Mouse (Mus musculus) heart, adult 2 months (tissue): ENCODE data around the gene Mnat1. TPM values are rescaled to one million over a fixed set of nuclear protein-coding genes. Genes with fewer than 3 reads are reported as not detected.
"Not testable (repeated sequence)": the region's sequence is repeated elsewhere in the genome, so short reads cannot be mapped to it uniquely, and the experiment has no call there.

Experiments used
- DNase-seq, 2 experiments: peaks; one replicate each; pipeline ENCODE4 v3.0.0; 2021
- H3K27ac ChIP-seq: fragments of 200-600 bp; 2 replicates; pipeline ENCODE4 v1.8.1; 2022
- H3K27me3 ChIP-seq: fragments of 200-500 bp; 2 replicates; pipeline ENCODE4 v1.6.1; 2012; ENCODE audit warnings: mild to moderate bottlenecking, low read length, inconsistent platforms, mixed read lengths; ENCODE audit not compliant: control insufficient read depth, insufficient read depth
- H3K36me3 ChIP-seq: fragments of 200-500 bp; 2 replicates; pipeline ENCODE4 v1.6.1; 2012; ENCODE audit warnings: low read length, inconsistent platforms; ENCODE audit not compliant: control insufficient read depth, insufficient read depth
- H3K4me1 ChIP-seq: fragments of 200-500 bp; 2 replicates; pipeline ENCODE4 v1.6.1; 2011; ENCODE audit warnings: low read length; ENCODE audit not compliant: control insufficient read depth, insufficient read depth
- H3K4me3 ChIP-seq: fragments of 200-600 bp; 2 replicates; pipeline ENCODE4 v1.8.1; 2022
- H3K79me2 ChIP-seq: fragments of 200-500 bp; replicated peaks from 2 replicates; pipeline ENCODE4 v1.6.1; 2012; ENCODE audit warnings: mild to moderate bottlenecking, inconsistent platforms, low read length, moderate library complexity, mixed read lengths; ENCODE audit not compliant: control insufficient read depth, insufficient read depth
- H3K9ac ChIP-seq: fragments of 200-500 bp; 2 replicates; pipeline ENCODE4 v1.6.1; 2012; ENCODE audit warnings: low read depth, mild to moderate bottlenecking, control low read depth, inconsistent platforms, low read length, mixed read lengths
- CTCF ChIP-seq: fragments of 200-600 bp; IDR thresholded peaks from 2 replicates; pipeline ENCODE4 v1.8.1; 2022; ENCODE audit warnings: antibody characterized with exemption, mild to moderate bottlenecking, moderate library complexity
- EP300 ChIP-seq: fragments of 200-500 bp; IDR thresholded peaks from 2 replicates; pipeline ENCODE4 v1.6.1; 2011; ENCODE audit warnings: low read depth, low read length, control low read depth; ENCODE audit not compliant: insufficient read depth
- POLR2A ChIP-seq: fragments of 200-500 bp; IDR thresholded peaks from 2 replicates; pipeline ENCODE4 v1.6.1; 2011; ENCODE audit warnings: mild to moderate bottlenecking, low read depth, low read length, control low read depth; ENCODE audit not compliant: insufficient read depth
- WGBS: fragments of 180-500 bp; shearing (Covaris S2); methylation state at CpG from one replicate; pipeline ENCODE4 v1.1.7; 2018; 5-methylcytosine and 5-hydroxymethylcytosine counted together
- intact Hi-C: fragments of 180-260 bp; cut with DNase I; formaldehyde crosslinking; loops from one replicate; pipeline ENCODE4 v1.15.1; 2025
- polyA plus RNA-seq: library from polyadenylated mRNA; depleted of rRNA; stranded (reverse); fragments of >200 nt; gene quantifications from 2 replicates; pipeline ENCODE4 v1.2.3, GENCODE M21; 2012
- total RNA-seq, 2 experiments: library from RNA; stranded (reverse); gene quantifications; 2 replicates each; pipeline ENCODE4 v1.2.3; 2021

Gene Mnat1
- total and polyA plus RNA-seq, 3 experiments, result 5.6 to 16.8 (median 16.3) TPM

DNA sequence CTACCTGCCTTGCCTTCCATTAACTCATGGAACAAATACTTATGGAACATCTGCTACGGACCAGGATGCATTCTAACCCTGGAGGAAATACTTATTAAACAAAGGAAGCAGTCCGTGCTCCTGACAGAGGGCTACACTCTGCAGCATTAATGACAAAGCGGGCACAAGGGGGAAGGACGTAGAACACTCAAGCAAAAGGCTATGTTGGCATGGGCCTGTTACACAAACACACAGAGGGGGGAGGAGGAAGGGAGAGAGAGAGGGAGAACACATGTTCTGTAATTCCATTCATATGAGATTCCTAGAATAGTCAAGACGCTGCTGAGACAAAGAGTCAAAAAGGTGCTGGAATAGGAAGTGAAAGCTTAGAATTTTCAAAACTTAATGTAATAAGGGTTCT is 35.0 kb upstream of the Mnat1 start:
- no peak for DNase-seq
- intact Hi-C loops, result no loop called here
- no peaks in the 10 kb centered on the region for H3K79me2 ChIP-seq
- H3K36me3 ChIP-seq, result no peaks in the 10 kb centered on the region; the same call in 1 of the 2 replicates
- WGBS, result 52% methylated on average over 5 of the region's 5 CpGs
- no peaks in the 10 kb centered on the region for H3K4me1 ChIP-seq
- no peak overlapping the region for H3K27ac ChIP-seq
- H3K4me3 ChIP-seq, result no peak overlapping the region
- H3K27me3 ChIP-seq, result no peaks in the 10 kb centered on the region
- no peak overlapping the region for H3K9ac ChIP-seq
- TF ChIP-seq POLR2A (no peak), EP300 (no peak), CTCF (no peak)

- WGBS, result 57% methylated on average over 5 of the region's 5 CpGs
- Histone ChIP-seq H3K9ac (no peak overlapping the region), H3K4me1 (no peaks in the 10 kb centered on the region; the same call in 1 of the 2 replicates), H3K36me3 (no peaks in the 10 kb centered on the region; the same call in 1 of the 2 replicates), H3K27ac (no peak overlapping the region), H3K27me3 (no peaks in the 10 kb centered on the region), H3K4me3 (no peak overlapping the region), H3K79me2 (no peaks in the 10 kb centered on the region)
- intact Hi-C loops, result no loop called here
- DNase-seq, result no peak
- TF ChIP-seq EP300 (no peak), POLR2A (no peak), CTCF (no peak)
Measured at GRCm38 (mm10) chr12:73088911-73089310, 34.6 kb upstream of the Mnat1 start.

DNA sequence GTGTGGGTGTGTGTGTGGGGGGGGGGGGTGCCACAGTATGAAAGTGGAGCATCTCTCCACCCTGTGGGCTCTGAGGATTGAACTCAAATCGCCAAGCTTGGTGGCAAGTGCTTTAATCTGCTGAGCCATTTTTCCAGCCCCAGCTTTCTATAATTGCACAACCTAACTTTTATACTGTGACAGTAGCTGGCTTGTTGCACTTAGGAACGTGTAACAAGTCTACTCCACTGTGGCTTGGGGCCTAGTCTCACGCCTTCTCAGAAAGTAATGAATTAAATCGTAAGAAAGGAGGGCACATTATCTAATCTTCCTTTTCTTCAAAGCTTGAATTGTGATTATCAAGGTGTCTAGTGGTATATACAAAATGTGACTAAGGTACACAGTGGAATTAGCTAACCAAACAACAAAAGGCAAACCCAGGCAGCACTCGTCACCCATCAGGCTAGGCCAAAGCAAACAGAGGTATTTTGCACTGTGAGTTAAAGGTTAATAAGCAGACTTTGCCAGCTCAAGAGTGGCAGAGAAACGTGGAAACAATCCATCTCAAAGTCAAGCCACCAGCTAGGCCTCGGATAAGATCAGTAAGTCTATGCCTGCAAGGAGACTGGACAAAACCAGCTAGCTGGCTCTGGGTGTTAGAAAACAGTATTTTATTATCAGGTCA is 32.7 kb upstream of the Mnat1 start:
- 72% methylated on average over 7 of the region's 7 CpGs for WGBS

GRCm38 (mm10) chr12:73094189-73094588 is 29.3 kb upstream of the Mnat1 start:
- no peak for DNase-seq
- Histone ChIP-seq H3K4me1 (no peaks in the 10 kb centered on the region; the same call in 1 of the 2 replicates), H3K27ac (no peak overlapping the region), H3K36me3 (no peaks in the 10 kb centered on the region; the same call in 1 of the 2 replicates), H3K9ac (no peak overlapping the region), H3K79me2 (no peaks in the 10 kb centered on the region), H3K4me3 (no peak overlapping the region), H3K27me3 (no peaks in the 10 kb centered on the region)
- WGBS, result 84% methylated on average over 2 of the region's 2 CpGs
- intact Hi-C loops, result no loop called here
- TF ChIP-seq EP300 (no peak), CTCF (no peak), POLR2A (no peak)

More for the DNA sequence above, 32.7 kb upstream of the Mnat1 start:
- TF ChIP-seq EP300, result no peak
- no peak for TF ChIP-seq CTCF
- no peak for TF ChIP-seq POLR2A
- Histone ChIP-seq H3K4me1 (no peaks in the 10 kb centered on the region; the same call in 1 of the 2 replicates), H3K79me2 (no peaks in the 10 kb centered on the region), H3K9ac (no peak overlapping the region), H3K4me3 (no peak overlapping the region), H3K27me3 (no peaks in the 10 kb centered on the region), H3K27ac (no peak overlapping the region), H3K36me3 (no peaks in the 10 kb centered on the region; the same call in 1 of the 2 replicates)
- intact Hi-C loops, result no loop called here
- no peak for DNase-seq

- 40% methylated on average over 2 of the region's 2 CpGs for WGBS
- DNase-seq, result no peak
- no peak for TF ChIP-seq POLR2A
- TF ChIP-seq CTCF, result no peak
- TF ChIP-seq EP300, result no peak
- intact Hi-C loops, result no loop called here
- Histone ChIP-seq H3K9ac (no peak overlapping the region), H3K36me3 (no peaks in the 10 kb centered on the region; the same call in 1 of the 2 replicates), H3K27ac (no peak overlapping the region), H3K79me2 (no peaks in the 10 kb centered on the region), H3K27me3 (no peaks in the 10 kb centered on the region), H3K4me1 (no peaks in the 10 kb centered on the region; the same call in 1 of the 2 replicates), H3K4me3 (no peak overlapping the region)
Measured at GRCm38 (mm10) chr12:73094605-73095004, 28.9 kb upstream of the Mnat1 start.

DNA sequence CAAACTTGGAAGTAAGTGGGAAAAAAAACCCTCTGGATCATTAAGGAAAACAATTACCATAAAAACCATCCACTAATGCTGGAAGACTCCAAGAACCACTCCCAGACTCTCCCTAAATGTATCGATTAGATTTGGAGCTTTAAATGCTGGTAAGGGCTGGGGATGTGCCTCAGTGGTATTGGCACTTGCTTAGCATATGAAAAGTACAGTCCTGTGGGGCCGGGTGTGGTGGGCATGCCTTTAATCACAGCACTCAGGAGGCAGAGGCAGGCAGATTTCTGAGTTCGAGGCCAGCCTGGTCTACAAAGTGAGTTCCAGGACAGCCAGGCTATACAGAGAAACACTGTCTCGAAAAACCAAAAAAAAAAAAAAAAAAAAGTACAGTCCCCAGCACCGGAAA is 27.3 kb upstream of the Mnat1 start:
- H3K36me3 ChIP-seq, intact Hi-C loops, H3K4me3 ChIP-seq, H3K27me3 ChIP-seq, H3K4me1 ChIP-seq, H3K27ac ChIP-seq, H3K9ac ChIP-seq, H3K79me2 ChIP-seq, DNase-seq: not testable (repeated sequence)
- 87% methylated on average over 5 of the region's 5 CpGs for WGBS
